Mouse (Mus musculus): Measurements from ENCODE around the gene Slc35d3.

Slc35d3 gene

DNA sequence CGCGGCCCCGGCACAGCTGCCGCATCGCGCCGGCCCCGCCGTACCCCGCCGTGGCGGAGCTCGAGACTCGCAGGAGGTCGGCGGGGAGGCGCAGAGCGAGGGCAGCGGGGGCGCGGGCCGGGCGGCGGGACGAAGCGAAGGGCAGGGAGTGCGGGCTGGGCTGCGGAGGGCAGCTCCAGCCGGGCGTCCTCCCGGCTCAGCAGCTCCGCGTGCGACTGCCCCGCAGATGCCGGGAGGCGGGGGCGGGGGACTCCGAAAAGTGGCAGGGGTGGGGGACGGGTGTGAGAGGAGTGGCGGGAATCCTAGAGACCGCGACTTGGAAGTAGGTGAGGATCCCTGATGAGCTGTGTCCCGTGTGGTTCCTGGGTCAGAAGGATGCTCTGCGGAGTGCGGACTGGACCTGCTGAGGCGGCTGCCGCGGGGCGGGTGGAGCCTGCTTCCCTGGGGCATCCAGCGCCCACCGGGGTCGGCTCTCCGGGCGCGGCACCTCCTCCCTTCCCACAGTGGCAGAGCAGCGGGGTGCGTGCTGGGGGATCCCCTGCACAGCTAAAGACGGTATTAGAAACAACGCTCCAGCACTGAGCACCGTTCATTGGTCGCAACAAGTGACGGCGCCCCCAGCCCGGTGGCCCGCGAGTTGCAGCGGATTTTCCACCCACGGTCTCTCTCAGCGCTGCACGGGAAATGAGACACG lies at the start of gene Slc35d3:
Gene Slc35d3, minus strand, starts transcription at position 462 of the 694 bp plus-strand sequence.
- DNase-seq (ENCODE audit: inconsistent age in 2 of 2, low spot score in 1 of 2) = peak; percentile 37 to 71

DNA sequence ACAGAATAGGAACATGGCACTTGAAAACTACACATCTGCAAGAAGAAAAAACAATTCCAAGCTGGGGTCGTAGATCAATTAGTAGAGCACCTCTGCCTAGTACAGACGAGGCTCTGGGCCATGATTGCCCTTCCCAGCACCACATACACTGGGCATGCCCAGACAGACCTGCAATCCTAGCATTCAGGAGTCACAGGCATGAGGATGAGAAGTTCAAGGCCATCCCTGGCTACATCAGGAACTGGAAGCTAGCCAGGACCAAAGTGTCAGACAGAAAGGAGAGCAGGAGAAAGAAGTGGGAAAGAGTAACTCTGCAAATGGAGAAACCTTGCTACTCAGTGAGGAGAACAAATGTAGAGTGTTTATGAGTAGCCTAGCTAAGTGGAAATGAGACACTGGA lies 48.9 kb upstream of the Slc35d3 start:
- DNase-seq (ENCODE audit: inconsistent age in 2 of 2, low spot score in 1 of 2) = peak; percentile 83 to 93

- DNase-seq (ENCODE audit: inconsistent age in 2 of 2, low spot score in 1 of 2) = peak in 1 of 2 experiments; percentile 81
Observed at GRCm38 (mm10) chr10:19893976-19894375, 42.7 kb upstream of the Slc35d3 start.

GRCm38 (mm10) chr10:19893146-19893545 lies 41.9 kb upstream of the Slc35d3 start:
- DNase-seq (ENCODE audit: inconsistent age in 2 of 2, low spot score in 1 of 2) = peak in 1 of 2 experiments; percentile 54

GRCm38 (mm10) chr10:19891686-19892085 lies 40.4 kb upstream of the Slc35d3 start:
- DNase-seq (ENCODE audit: inconsistent age in 2 of 2, low spot score in 1 of 2) = no peak

- peak in 1 of 2 experiments; percentile 17 for DNase-seq (ENCODE audit: inconsistent age in 2 of 2, low spot score in 1 of 2)
Observed at GRCm38 (mm10) chr10:19889908-19890307, 38.6 kb upstream of the Slc35d3 start.

DNA sequence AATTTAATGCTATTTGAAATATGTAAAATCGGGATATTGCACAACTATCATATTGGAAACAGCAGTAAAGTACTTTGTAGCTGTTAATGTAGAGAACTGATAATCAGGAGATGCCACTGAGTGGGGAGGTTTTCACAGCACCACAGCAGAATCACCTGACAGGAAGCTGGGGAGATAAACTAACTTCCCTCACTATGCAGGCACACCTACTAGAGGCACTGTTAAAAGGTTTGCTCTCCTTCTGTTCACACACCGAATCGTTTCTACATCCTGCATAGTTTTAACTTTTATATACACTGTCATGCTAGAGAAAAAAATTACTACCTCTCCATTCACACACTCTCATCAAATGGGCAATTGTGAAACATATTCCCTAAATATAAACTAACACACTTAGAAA lies 35.0 kb upstream of the Slc35d3 start:
- no peak for DNase-seq (ENCODE audit: inconsistent age in 2 of 2, low spot score in 1 of 2)

- DNase-seq (ENCODE audit: inconsistent age in 2 of 2, low spot score in 1 of 2) = peak; percentile 41 to 84
Observed at GRCm38 (mm10) chr10:19884409-19884808, 33.1 kb upstream of the Slc35d3 start.

DNA sequence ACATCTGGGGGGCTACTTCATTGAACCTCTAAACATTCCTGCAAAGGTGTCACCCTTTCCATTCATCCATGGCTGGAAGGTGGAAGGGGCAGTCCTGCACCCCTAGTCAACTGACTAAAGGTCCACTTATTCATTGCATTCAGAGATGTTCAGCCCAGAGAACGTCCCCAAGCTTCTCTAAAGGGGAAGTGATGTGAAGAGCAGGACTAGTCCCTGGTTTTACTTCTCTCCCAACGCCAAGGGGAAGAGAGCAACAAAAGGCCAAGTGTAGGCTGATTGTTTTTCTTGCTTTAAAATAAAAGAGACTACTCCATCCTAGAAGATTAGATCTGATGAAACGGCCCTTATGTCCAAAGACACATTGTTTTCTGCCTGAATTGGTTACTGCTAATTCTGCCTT lies 29.2 kb upstream of the Slc35d3 start:
- no peak for DNase-seq (ENCODE audit: inconsistent age in 2 of 2, low spot score in 1 of 2)

DNA sequence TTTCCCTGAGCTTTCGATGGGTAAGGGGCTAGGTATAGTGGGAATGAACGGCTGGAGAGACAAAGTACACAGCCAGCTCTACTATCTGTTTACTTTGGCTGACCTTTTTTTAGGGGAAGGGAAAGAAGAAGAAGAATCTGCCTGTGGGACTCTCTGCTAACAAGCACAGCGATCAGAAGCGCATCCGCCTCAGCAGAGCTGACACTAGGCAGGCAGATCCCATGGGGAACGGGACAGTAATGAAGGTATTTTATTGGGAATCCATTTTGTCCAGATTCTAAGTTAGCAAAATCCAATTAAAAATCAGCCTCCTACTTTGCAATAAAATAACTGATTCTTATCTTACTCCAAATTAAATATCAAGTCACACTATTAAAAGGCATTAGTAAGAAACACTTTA lies 27.9 kb upstream of the Slc35d3 start:
- no peak for DNase-seq (ENCODE audit: inconsistent age in 2 of 2, low spot score in 1 of 2)

DNA sequence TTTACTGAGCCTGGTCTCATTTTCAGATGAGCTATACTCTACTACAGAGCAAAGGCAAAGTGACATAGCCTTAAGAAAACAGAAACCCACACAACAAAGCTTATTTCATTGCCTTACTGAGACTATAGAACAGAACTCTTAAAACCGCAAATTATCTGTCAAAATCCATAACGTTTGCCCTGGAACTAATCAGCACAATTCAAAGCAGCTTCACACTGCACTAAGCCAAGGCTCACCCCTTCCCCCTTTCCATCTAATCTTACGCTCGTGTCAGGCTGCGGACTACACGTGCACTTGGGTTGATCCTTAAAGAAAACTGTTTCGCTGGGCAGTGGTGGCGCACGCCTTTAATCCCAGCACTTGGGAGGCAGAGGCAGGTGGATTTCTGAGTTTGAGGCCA lies 26.4 kb upstream of the Slc35d3 start:
- DNase-seq (ENCODE audit: inconsistent age in 2 of 2, low spot score in 1 of 2) = no peak

GRCm38 (mm10) chr10:19877257-19877656 lies 26.0 kb upstream of the Slc35d3 start:
- no peak for DNase-seq (ENCODE audit: inconsistent age in 2 of 2, low spot score in 1 of 2)

GRCm38 (mm10) chr10:19876669-19877068 lies 25.4 kb upstream of the Slc35d3 start:
- DNase-seq (ENCODE audit: inconsistent age in 2 of 2, low spot score in 1 of 2) = no peak

GRCm38 (mm10) chr10:19875346-19875745 lies 24.1 kb upstream of the Slc35d3 start:
- DNase-seq (ENCODE audit: inconsistent age in 2 of 2, low spot score in 1 of 2) = no peak

DNA sequence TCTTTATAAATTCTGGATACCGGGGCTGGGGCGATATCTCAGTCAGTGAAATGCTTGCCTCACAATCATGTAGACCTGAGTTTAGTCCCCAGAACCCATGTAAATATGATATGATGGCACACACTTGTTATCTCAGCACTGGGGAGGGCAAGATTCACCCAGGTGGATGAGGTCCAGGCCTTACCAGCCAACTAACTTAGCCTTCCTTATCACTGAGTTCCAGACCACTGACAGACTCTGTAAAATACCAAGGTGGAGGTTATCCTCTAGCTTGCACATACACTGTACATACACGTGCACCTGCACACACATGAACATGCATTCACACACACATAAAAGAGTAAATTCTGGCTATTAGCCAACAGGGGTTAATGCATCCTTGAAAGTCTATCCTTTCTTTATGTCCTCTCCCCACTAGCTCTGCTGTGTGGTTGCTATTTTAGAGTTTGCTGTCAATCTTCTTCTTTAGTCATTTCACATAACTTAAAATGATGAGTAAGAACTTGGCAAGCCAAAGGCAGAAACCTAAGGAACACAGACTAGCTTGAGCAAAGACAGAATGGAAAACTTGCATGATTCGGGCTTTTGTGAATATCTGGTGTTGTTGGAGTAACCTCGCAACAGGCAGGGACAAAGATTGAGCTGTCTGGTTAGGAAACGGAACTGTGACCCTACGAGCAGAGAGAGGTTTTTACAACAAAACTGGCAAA lies 4.5 kb upstream of the Slc35d3 start:
- peak in 1 of 2 experiments; percentile 30 for DNase-seq (ENCODE audit: inconsistent age in 2 of 2, low spot score in 1 of 2)

DNA sequence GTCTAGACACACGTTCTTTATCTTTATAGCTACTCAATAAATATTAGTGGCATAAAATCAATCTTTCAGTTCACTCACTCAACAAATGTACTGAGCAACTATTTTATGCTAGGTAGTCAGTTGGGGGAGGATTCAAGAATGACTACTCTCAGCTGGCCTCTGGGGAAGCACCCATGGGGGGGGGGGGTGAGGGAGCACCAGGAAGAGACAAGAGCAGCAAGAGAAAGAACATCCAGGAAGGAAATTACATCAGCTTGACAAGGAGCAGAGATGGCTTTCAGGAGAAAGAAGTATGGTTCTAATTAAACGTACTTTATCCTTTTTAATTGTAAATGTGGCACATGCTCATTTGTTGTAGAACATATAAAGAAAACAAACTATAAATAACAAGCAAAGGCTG lies 2.4 kb upstream of the Slc35d3 start:
- no peak for DNase-seq (ENCODE audit: inconsistent age in 2 of 2, low spot score in 1 of 2)

DNA sequence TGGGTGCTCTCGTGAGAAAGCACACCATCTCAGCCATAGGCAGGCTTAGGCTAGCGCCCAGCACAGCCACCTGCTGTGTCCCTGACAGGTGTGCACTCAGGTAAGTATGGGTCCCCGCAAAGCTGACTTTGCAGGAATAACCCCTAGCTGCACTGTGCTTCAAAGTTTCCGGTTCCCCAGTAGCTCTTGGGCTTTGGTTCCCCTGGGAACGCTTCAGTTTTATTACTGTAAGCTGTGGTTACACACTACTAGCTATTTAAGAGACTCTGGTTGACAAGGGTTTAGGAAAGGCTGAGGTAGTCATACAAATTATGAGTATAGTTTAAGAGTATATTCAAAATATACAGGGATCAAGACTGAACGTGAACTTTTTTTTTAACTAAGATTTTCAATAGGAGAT lies 1.5 kb upstream of the Slc35d3 start:
- no peak for DNase-seq (ENCODE audit: inconsistent age in 2 of 2, low spot score in 1 of 2)

DNA sequence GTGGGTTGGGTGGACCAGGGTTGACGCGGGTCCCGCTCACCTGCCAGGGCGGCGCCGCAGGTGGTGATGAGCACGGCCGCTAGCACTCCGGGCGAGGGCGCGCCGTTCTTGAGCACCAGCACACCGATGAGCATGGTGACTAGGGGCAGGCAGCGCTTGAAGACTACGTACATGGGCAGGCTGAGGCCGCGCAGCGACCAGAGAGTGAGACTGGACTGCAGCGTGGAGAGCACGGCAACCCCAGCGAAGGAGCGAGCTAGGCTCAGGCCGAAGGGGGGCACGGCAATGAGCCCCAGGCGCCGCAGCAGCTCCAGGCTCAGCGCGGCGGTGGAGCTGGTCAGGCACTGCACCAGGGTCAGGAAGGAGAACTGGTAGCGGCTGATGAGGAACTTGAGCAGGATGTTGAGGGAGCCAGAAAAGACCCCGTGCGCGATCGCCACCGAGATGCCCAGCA lies 688 bp downstream of the Slc35d3 start:
- peak; percentile 23 to 54 for DNase-seq (ENCODE audit: inconsistent age in 2 of 2, low spot score in 1 of 2)

DNA sequence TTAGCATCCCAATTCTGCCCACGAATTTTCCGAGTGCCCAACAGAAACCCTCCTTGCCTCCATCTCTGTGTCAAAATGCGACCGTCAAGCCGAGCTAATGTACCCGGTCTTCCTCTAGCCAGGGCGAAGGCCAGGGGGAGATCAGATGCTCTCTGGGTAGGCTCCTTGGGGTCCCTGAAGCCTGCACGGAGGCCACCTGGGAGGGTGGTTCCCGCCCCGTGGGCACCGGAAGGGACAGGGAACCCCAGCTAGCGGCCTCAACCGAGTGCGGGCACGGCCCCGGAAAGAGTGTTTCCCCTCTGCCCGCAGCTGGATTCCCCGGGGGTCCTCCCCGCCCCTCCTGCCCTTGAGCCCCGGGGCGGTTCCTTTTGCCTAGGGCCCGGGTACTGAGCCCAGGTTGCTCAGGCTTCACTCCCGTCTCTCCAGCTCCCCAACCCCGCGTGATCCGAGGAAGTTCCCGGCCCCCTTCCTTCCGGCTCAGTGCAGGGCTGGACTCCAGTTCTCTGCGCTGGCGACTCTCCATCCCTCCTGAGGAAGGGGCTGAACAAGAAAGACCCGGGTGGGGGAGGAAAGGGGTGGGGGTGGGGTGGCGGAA lies 1.4 kb downstream of the Slc35d3 start:
- DNase-seq (ENCODE audit: inconsistent age in 2 of 2, low spot score in 1 of 2) = peak; percentile 18 to 45

GRCm38 (mm10) chr10:19848928-19849770 lies 2.1 kb downstream of the Slc35d3 start:
- DNase-seq (ENCODE audit: inconsistent age in 2 of 2, low spot score in 1 of 2) = peak; percentile 20 to 47

DNA sequence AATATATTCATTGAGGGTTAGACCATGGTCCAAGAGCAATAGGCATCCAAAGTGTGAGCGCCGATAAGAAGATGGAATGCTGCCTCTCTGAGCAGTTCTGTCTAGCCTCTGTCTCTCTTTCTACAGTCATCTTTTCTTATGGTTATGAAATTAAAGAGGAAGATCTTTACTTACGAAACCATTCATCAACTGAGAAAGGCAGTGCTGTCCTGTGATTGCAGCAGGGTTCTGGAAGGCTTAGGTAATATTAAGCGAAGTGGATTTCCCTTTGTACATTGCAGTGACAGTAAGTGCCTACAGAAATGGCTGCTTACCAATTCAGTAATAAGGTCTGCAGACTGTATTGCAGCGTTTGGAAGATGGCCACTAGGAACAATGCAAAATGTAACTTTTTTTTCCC lies 11.4 kb downstream of the Slc35d3 start:
- no peak for DNase-seq (ENCODE audit: inconsistent age in 2 of 2, low spot score in 1 of 2)

All from adrenal gland, adult (tissue).